Mouse (Mus musculus) limb, embryonic 10.5 days (tissue): ENCODE results near the gene Etnk2. TPM values are rescaled to one million over a fixed set of nuclear protein-coding genes. Genes with fewer than 3 reads are reported as not detected.
A peak's percentile ranks its signal among the peaks of the same experiment; 100 is the strongest.

Experiments used
- DNase-seq: peaks from one replicate; pipeline ENCODE4 v3.0.0-alpha.2; 2017; ENCODE audit warnings: low spot score
- H3K27ac ChIP-seq: fragments of 300-500 bp; sonication (generic); 2 replicates; pipeline ENCODE4 v1.5.1; 2016; ENCODE audit warnings: mild to moderate bottlenecking
- H3K27me3 ChIP-seq: fragments of 300-500 bp; sonication (generic); 2 replicates; pipeline ENCODE4 v1.6.1; 2016; ENCODE audit warnings: low read depth, mild to moderate bottlenecking; ENCODE audit not compliant: poor library complexity, severe bottlenecking
- H3K36me3 ChIP-seq: fragments of 300-500 bp; sonication (generic); 2 replicates; pipeline ENCODE4 v1.6.1; 2016; ENCODE audit warnings: mild to moderate bottlenecking, moderate library complexity
- H3K4me1 ChIP-seq: fragments of 300-500 bp; sonication (generic); 2 replicates; pipeline ENCODE4 v1.6.1; 2016
- H3K4me3 ChIP-seq: fragments of 300-500 bp; sonication (generic); 2 replicates; pipeline ENCODE4 v1.5.1; 2016; ENCODE audit warnings: mild to moderate bottlenecking, moderate library complexity
- H3K9me3 ChIP-seq: fragments of 300-500 bp; sonication (generic); replicated peaks from 2 replicates; pipeline ENCODE4 v1.6.1; 2016; ENCODE audit warnings: mild to moderate bottlenecking
- WGBS: fragments of 180-500 bp; shearing (Covaris S2); methylation state at CpG from one replicate; pipeline ENCODE4 v1.1.7; 2016; 5-methylcytosine and 5-hydroxymethylcytosine counted together
- polyA plus RNA-seq: library from polyadenylated mRNA; unstranded; fragments of >200 nt; fragmentation: Nextera tagmentation; extraction: Ambion mirVana; gene quantifications from 2 replicates; pipeline ENCODE4 v1.2.1, GENCODE M21; 2016

Etnk2 gene
- polyA plus RNA-seq, 1 experiment from 2014 or later = 2.0 TPM

DNA sequence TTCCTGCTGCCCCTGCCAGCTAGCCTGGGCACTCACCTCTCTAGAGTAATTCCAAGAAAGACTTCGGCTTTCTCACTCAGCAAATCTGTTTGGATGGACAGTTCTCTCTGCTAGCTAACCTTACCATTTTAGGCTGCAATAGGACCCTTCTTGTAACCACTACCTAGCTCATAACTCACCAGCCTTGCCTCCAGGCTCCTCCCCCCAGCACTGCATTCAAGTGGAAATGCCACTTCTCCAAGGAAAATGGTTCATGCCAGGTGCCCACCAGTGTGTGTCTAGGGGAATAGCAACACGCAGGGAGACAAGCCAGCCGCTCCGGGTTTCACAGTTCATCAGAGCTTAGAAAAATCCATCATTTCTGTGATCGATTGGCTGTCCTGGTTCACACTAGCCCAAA lies 14.2 kb downstream of the Etnk2 start:
- H3K9me3 ChIP-seq = no peaks in the 10 kb centered on the region
- H3K4me3 ChIP-seq = no peak overlapping the region
- H3K4me1 ChIP-seq = peaks cover 26% of the 10 kb centered on the region
- 93% methylated on average over 5 of the region's 5 CpGs for WGBS
- no peak overlapping the region for H3K27ac ChIP-seq
- no peaks in the 10 kb centered on the region for H3K27me3 ChIP-seq
- no peak for DNase-seq
- H3K36me3 ChIP-seq = no peaks in the 10 kb centered on the region

DNA sequence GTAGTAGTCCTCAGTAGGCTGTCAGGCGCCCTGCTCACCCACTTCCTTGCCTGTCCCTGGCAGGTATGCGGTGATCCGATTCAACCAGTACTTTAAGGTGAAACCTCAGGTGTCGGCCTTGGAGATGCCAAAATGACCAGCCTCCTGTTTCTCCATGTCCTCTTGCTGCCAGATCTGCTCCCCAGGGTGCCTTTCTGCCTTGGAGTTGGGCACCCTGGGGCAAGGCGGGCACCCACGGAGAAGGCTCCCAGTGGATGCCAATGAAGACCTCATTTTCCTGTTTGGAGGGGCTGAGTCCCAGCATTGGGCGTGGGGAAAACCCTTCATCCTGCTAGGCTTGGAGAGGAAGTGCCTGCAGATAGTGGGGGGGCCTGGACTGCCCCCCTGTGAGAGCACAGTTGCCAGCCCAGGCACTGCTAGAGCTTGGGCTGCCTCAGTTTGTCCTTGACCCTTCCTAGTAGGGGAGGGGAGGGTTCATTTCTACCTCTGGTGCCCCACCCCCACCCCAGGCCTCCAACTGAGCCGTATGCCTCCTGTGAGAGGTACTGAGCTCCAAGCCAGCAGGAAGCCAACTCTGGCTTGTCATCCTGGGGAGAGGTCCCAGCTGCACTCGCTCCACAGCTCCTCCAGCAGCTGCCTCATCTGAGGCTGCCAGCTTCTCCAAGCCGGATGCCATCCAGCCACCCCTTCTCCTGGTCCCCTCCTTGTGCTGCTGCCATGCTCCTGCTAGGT lies 16.0 kb downstream of the Etnk2 start:
- H3K4me1 ChIP-seq = peaks cover 30% of the 10 kb centered on the region
- H3K36me3 ChIP-seq = peaks cover 16% of the 10 kb centered on the region
- H3K4me3 ChIP-seq = no peak overlapping the region
- no peaks in the 10 kb centered on the region for H3K27me3 ChIP-seq
- DNase-seq = no peak
- no peaks in the 10 kb centered on the region for H3K9me3 ChIP-seq
- 63% methylated on average over 10 of the region's 10 CpGs for WGBS
- peak overlapping the region; percentile 17; the same call in 1 of the 2 replicates for H3K27ac ChIP-seq

DNA sequence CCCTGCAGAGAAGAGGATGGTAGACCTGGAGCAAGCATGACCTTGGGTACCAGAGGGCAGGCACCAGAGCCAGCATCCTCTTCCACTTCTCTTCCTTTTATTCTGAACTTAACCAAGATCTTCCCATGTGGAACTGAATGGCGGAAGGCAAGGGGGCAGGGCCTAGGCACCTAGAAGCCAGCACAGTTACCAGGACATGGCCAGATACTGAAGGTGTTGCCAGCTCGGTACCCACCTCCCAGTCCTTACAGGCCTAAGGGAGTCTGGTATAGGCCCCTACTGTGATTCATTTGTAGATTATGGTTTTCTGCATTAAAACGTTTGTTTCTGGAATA lies 16.6 kb downstream of the Etnk2 start:
- no peaks in the 10 kb centered on the region for H3K27me3 ChIP-seq
- H3K36me3 ChIP-seq = peaks cover 20% of the 10 kb centered on the region
- no peak overlapping the region for H3K27ac ChIP-seq
- 77% methylated on average over 3 of the region's 3 CpGs for WGBS
- H3K4me3 ChIP-seq = no peak overlapping the region
- DNase-seq = no peak
- no peaks in the 10 kb centered on the region for H3K9me3 ChIP-seq
- peaks cover 30% of the 10 kb centered on the region for H3K4me1 ChIP-seq

DNA sequence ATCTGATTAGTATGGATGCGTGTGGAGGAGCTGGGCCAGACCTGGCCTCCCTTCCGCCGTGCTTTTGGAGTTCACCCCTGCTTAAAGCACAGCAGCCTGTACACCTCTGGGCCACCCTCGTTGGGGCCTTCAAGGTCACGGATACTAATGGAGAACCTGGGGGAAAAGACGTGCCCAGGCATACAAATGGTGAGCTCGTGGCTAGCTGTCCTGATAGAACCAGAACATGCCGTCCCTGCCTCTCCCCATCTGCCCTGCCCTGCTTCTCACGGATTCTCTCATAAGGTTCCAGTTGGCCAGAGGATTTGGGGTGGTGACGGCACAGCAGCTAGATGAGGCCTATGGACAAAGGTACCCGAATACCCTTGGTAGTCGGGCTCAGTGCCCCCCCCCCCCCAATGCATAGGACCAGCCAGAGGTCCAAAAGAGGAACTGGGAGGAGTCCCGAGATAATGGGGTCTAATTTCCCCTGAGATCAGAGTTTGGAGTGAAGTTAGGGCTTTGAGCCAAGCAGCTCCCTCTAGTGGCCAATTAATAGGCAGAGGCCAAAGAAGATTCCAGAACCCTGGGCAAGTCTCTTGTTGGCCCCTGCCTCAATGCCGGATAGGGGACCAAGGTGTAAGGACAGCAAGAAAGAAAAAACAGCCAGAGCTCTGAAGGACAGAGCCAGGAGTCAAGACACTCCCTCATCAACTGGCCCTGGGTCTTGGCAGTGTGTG lies 17.1 kb downstream of the Etnk2 start:
- no peak for DNase-seq
- H3K36me3 ChIP-seq = peaks cover 20% of the 10 kb centered on the region
- H3K9me3 ChIP-seq = no peaks in the 10 kb centered on the region
- H3K27ac ChIP-seq = no peak overlapping the region
- peaks cover 31% of the 10 kb centered on the region for H3K4me1 ChIP-seq
- H3K4me3 ChIP-seq = no peak overlapping the region
- WGBS = 77% methylated on average over 14 of the region's 14 CpGs
- H3K27me3 ChIP-seq = no peaks in the 10 kb centered on the region

DNA sequence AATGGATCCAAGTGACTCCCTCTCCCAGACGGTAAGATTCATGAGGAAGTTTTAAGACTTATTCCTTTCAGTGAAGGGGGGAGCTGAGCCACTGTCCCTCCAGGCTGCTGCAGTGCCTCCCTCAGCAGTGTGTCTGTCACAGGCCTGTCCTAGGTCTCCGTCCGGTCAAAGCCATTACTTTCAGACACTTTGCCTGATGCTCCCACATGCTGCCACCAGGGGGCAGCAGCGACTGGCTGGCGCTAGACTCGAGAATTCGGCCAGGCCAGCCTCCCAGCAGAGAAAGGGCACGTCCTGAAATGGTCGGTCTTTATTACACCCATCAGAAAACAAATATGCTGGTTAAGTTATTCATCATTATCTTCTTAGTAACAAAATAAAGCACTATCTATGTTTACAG lies 18.6 kb downstream of the Etnk2 start:
- Histone ChIP-seq H3K4me3 (no peak overlapping the region), H3K4me1 (peaks cover 36% of the 10 kb centered on the region), H3K36me3 (peaks cover 32% of the 10 kb centered on the region), H3K27me3 (no peaks in the 10 kb centered on the region), H3K27ac (peak overlapping the region; percentile 62; the same call in 1 of the 2 replicates), H3K9me3 (no peaks in the 10 kb centered on the region)
- DNase-seq = peak; percentile 91
- 9% methylated on average over 9 of the region's 9 CpGs for WGBS

DNA sequence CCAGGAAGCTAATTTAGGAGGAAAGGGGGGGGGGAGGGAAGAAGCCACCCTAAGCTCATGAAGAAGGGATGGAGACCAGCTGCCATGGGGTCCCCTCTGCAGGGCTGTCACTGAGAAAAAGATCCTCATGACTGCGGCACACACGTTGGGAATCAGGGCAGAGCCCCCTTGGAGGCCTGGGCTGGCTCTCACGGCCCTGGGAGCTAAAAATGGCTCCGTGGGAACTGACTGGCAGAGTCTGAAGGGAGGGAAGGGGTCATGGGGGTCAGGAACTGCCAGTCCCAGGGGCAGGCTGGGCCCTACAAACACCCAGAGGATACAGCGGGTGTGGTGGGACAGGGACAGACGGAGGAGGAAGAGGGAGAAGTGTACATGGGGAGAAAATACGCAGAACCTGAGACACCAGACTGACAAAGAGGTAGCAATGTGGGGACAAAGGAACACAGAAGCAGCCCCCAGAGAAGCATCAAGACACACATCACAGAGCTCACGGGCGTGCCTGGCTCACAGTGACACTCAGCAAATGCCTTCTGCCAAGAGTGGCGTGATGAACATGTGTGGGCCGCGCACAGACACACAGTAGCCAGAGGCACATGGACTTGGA lies 19.3 kb downstream of the Etnk2 start:
- no peaks in the 10 kb centered on the region for H3K9me3 ChIP-seq
- H3K4me3 ChIP-seq = no peak overlapping the region
- WGBS = 60% methylated on average over 12 of the region's 12 CpGs
- peak overlapping the region; percentile 62 for H3K27ac ChIP-seq
- no peak for DNase-seq
- H3K27me3 ChIP-seq = no peaks in the 10 kb centered on the region
- H3K4me1 ChIP-seq = peaks cover 36% of the 10 kb centered on the region
- peaks cover 38% of the 10 kb centered on the region for H3K36me3 ChIP-seq

DNA sequence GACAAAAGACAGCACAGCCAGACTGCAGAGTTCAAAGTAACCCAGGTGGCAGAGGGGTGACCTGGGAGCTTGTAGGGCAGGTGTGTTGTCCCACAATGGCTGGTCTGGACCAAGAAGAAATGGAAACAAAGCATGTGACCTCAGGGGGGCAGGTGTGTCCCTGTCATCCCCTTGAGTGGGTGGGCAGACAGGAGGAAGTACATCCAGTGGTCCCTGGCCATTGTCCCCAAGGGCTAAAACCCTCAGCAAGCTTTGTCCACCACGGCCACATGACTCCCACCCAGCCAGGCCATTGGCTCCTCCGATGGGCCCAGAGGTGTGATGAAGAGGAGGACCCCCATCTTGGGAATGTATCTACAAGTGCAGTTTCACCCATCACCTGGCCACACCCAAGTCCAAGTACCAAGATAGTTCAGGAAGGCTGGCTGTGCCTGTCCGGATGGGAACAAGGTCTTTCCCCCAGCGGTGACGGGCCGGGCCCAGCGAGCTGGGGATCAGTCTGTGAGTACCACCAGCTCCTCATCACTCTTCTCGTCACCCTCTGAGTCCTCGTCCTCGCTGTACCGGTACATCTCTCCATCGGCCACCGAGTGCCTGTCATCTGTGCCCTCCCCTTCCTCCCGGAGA lies 19.9 kb downstream of the Etnk2 start:
- Histone ChIP-seq H3K4me1 (peaks cover 42% of the 10 kb centered on the region), H3K27ac (peak overlapping the region; percentile 62), H3K9me3 (no peaks in the 10 kb centered on the region), H3K27me3 (no peaks in the 10 kb centered on the region), H3K4me3 (no peak overlapping the region), H3K36me3 (peaks cover 44% of the 10 kb centered on the region)
- WGBS = 94% methylated on average over 14 of the region's 14 CpGs
- DNase-seq = no peak

DNA sequence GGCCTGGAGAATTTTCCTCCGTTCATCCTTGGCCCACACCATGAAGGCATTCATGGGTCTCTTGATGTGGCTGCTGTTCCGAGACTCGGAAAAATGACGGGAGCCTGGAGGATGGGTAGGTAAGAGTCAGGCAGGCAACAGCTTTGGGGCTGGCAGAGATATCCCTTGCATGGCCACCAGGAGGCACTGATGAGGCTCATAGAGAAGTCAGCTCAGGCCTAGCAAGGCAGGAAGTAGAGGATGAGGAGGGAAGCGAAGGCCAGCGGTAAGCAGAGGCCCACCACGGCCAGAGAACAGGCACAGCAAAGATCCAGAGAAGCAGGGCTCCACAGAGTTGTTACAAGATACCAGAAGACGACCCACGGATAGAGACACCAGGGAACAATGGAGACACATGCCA lies 22.1 kb downstream of the Etnk2 start:
- 44% methylated on average over 9 of the region's 9 CpGs for WGBS
- H3K36me3 ChIP-seq = peaks cover 64% of the 10 kb centered on the region
- peak; percentile 80 for DNase-seq
- peaks cover 31% of the 10 kb centered on the region for H3K4me1 ChIP-seq
- H3K9me3 ChIP-seq = no peaks in the 10 kb centered on the region
- H3K27ac ChIP-seq = peak overlapping the region; percentile 79
- H3K27me3 ChIP-seq = no peaks in the 10 kb centered on the region
- no peak overlapping the region for H3K4me3 ChIP-seq

DNA sequence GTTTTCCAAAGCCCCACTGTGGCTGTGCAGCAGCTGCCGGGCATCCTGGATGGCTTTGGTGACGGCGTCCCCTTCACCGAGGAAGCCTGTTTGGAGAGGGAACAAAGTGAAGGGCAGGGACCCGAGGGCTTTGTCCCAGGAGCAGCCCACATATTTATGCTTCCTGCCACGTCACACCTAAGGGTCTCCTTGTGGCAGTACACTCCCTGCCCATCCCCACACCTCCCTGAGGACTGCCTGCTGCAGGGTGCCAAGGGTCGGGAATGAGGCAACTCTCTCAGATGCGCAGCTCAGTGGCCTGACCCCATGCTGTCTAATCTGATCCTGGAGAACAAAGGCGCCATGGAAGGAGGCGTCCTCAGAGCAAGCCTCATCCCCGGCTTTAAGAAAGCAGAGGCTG lies 22.8 kb downstream of the Etnk2 start:
- H3K36me3 ChIP-seq = peaks cover 72% of the 10 kb centered on the region
- no peak overlapping the region for H3K4me3 ChIP-seq
- H3K9me3 ChIP-seq = no peaks in the 10 kb centered on the region
- no peak for DNase-seq
- H3K4me1 ChIP-seq = peaks cover 31% of the 10 kb centered on the region
- peak overlapping the region; percentile 79 for H3K27ac ChIP-seq
- H3K27me3 ChIP-seq = no peaks in the 10 kb centered on the region
- 76% methylated on average over 11 of the region's 11 CpGs for WGBS

DNA sequence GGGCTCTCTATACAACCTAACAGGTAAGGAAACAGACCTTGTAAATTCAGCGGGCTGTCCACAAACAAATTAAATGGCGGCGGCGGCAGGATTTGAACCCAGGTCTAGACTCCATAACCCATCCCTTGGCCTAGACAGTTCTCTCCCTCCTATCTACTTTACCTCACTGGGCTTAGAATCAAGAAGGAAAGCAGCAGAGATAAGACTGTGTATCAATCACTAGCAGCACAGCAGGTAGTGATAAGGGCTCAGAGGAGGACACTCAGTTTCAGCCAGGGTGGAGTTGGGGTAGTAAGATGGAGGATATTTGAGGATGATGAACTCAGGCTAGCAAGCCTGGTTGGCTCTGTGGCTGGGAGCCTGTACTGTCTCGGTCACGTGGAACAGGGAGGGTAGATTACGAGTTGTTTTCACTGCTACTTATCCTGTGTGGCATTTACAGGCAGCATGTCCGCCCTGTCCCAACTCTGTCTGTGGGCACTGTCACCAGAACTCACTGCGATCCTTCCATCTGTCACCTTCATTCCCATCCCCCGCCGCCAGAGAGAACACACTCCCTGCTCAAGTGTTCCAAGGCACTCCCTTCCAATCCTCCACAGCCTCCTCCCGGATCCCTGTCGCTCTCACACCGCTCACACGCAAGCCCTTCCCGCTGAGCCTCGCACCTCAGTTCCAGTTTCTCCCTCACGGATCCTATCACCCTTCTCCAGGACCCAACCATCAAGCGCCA lies 24.3 kb downstream of the Etnk2 start:
- Histone ChIP-seq H3K36me3 (peaks cover 86% of the 10 kb centered on the region), H3K9me3 (no peaks in the 10 kb centered on the region), H3K4me3 (no peak overlapping the region), H3K27ac (no peak overlapping the region), H3K27me3 (no peaks in the 10 kb centered on the region), H3K4me1 (peaks cover 24% of the 10 kb centered on the region)
- DNase-seq = no peak
- 64% methylated on average over 19 of the region's 19 CpGs for WGBS

DNA sequence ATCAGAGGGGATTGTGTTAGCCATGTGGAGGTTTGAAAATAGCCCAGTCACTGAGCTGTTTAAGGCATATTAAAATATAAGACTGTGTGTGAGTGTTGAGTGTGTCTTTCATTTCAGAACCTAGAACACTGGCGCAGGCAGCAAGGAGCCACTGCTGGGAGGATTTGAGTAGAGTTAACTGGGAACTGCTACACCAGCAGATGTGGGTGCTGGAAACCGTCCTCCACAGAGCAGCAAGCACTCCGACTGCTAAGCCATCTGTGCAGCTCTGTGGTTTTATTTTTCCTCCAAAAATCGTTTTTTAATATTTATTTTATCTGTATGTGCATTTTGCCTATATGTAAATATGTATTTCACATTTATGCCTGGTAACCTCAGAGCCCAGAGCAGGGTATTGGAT lies 31.3 kb downstream of the Etnk2 start:
- Histone ChIP-seq H3K4me1 (peaks cover 30% of the 10 kb centered on the region), H3K27ac (no peak overlapping the region), H3K27me3 (no peaks in the 10 kb centered on the region), H3K36me3 (peaks cover 36% of the 10 kb centered on the region), H3K4me3 (no peak overlapping the region), H3K9me3 (no peaks in the 10 kb centered on the region)
- 78% methylated on average over 4 of the region's 4 CpGs for WGBS
- DNase-seq = no peak

DNA sequence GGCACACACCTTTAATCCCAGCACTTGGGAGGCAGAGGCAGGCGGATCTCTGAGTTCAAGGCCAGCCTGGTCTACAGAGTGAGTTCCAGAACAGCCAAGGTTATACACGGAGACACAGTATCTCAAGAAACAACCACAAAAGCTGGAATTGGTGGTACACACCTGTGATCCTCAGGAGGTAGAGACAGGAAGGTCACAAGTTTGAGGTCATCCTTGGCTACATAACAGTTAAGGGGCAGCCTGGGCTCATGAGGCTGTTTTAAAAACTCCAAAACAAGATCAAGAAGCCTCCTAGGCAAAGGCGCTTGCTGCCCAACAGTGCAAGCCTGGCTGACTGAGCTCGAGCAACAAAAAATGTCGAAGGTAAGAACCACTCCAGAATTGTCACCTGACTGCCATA lies 33.3 kb downstream of the Etnk2 start:
- Histone ChIP-seq H3K27me3 (no peaks in the 10 kb centered on the region), H3K9me3 (no peaks in the 10 kb centered on the region), H3K4me3 (no peak overlapping the region), H3K4me1 (peaks cover 41% of the 10 kb centered on the region), H3K36me3 (peaks cover 16% of the 10 kb centered on the region), H3K27ac (0 out of 2 replicates have a peak overlapping the region, but pooled peaks have one; percentile 89)
- DNase-seq = no peak
- 96% methylated on average over 5 of the region's 5 CpGs for WGBS
